Mouse (Mus musculus) left cerebral cortex, adult 2 months (tissue): Measurements from ENCODE around the gene Il10. TPM values are rescaled to one million over a fixed set of nuclear protein-coding genes. Genes with fewer than 3 reads are reported as not detected.
"Not testable (repeated sequence)": the region's sequence is repeated elsewhere in the genome, so short reads cannot be mapped to it uniquely, and the experiment has no call there.

Source experiments
- DNase-seq, 2 experiments: peaks; one replicate each; pipeline ENCODE4 v3.0.0; 2021 to 2022; ENCODE audit warnings: low spot score in 2 of 2, mixed read lengths in 1 of 2; ENCODE audit errors: extremely low spot score in 1 of 2
- H3K27ac ChIP-seq: fragments of 200-600 bp; 2 replicates; pipeline ENCODE4 v1.8.1; 2022
- H3K4me3 ChIP-seq: fragments of 200-600 bp; 2 replicates; pipeline ENCODE4 v1.8.1; 2022
- CTCF ChIP-seq: fragments of 200-600 bp; IDR thresholded peaks from 2 replicates; pipeline ENCODE4 v1.8.1; 2022; ENCODE audit warnings: antibody characterized with exemption, mild to moderate bottlenecking, moderate library complexity
- intact Hi-C: fragments of 180-260 bp; cut with DNase I; formaldehyde crosslinking; loops from one replicate; pipeline ENCODE4 v1.15.1; 2025
- total RNA-seq, 2 experiments: library from RNA; stranded (reverse); gene quantifications; 2 replicates each; pipeline ENCODE4 v1.2.3; 2021

Il10 gene
- total RNA-seq, 2 experiments from 2014 or later: not detected

- intact Hi-C loops: no loop called here
- DNase-seq: no peak
- no peak overlapping the region for H3K27ac ChIP-seq
- no peak for TF ChIP-seq CTCF
- no peak overlapping the region for H3K4me3 ChIP-seq
Observed at GRCm38 (mm10) chr1:131021438-131021837, 1.8 kb downstream of the Il10 start.

GRCm38 (mm10) chr1:131021900-131022590 lies 2.4 kb downstream of the Il10 start:
- TF ChIP-seq CTCF: no peak
- no peak overlapping the region for H3K4me3 ChIP-seq
- intact Hi-C loops: no loop called here
- H3K27ac ChIP-seq: no peak overlapping the region
- no peak for DNase-seq

GRCm38 (mm10) chr1:131022591-131023249 lies 3.1 kb downstream of the Il10 start:
- no peak for DNase-seq
- TF ChIP-seq CTCF: no peak
- intact Hi-C loops: no loop called here
- H3K27ac ChIP-seq: no peak overlapping the region
- H3K4me3 ChIP-seq: no peak overlapping the region

- H3K27ac ChIP-seq, DNase-seq, H3K4me3 ChIP-seq, intact Hi-C loops: not testable (repeated sequence)
Observed at GRCm38 (mm10) chr1:131023250-131023858, 3.7 kb downstream of the Il10 start.

- Histone ChIP-seq H3K4me3 (no peak overlapping the region), H3K27ac (no peak overlapping the region)
- intact Hi-C loops: no loop called here
- DNase-seq: no peak
- no peak for TF ChIP-seq CTCF
Observed at GRCm38 (mm10) chr1:131024900-131025842, 5.5 kb downstream of the Il10 start.

- intact Hi-C loops: no loop called here
- DNase-seq: no peak
- Histone ChIP-seq H3K4me3 (no peak overlapping the region), H3K27ac (no peak overlapping the region)
- TF ChIP-seq CTCF: no peak
Observed at GRCm38 (mm10) chr1:131025843-131026190, 6.2 kb downstream of the Il10 start.

- intact Hi-C loops: no loop called here
- TF ChIP-seq CTCF: no peak
- no peak for DNase-seq
- Histone ChIP-seq H3K4me3 (no peak overlapping the region), H3K27ac (no peak overlapping the region)
Observed at GRCm38 (mm10) chr1:131029215-131029614, 9.6 kb downstream of the Il10 start.

GRCm38 (mm10) chr1:131030261-131030660 lies 10.6 kb downstream of the Il10 start:
- Histone ChIP-seq H3K4me3 (no peak overlapping the region), H3K27ac (no peak overlapping the region)
- DNase-seq: no peak
- no peak for TF ChIP-seq CTCF
- intact Hi-C loops: no loop called here

GRCm38 (mm10) chr1:131031267-131031666 lies 11.6 kb downstream of the Il10 start:
- intact Hi-C loops: no loop called here
- no peak for TF ChIP-seq CTCF
- Histone ChIP-seq H3K27ac (no peak overlapping the region), H3K4me3 (no peak overlapping the region)
- DNase-seq: no peak

GRCm38 (mm10) chr1:131038001-131038400 lies 18.4 kb downstream of the Il10 start:
- no peak for DNase-seq
- intact Hi-C loops: no loop called here
- no peak for TF ChIP-seq CTCF
- Histone ChIP-seq H3K4me3 (no peak overlapping the region), H3K27ac (no peak overlapping the region)

- intact Hi-C loops: no loop called here
- no peak for DNase-seq
- Histone ChIP-seq H3K4me3 (no peak overlapping the region), H3K27ac (no peak overlapping the region)
- no peak for TF ChIP-seq CTCF
Observed at GRCm38 (mm10) chr1:131038415-131039017, 18.9 kb downstream of the Il10 start.
